Mouse (Mus musculus) testis, adult 10 weeks (tissue): ENCODE results near the gene Mrgpra6. TPM values are rescaled to one million over a fixed set of nuclear protein-coding genes. Genes with fewer than 3 reads are reported as not detected.

Experiments
- polyA plus RNA-seq: library from polyadenylated mRNA; stranded (reverse); fragments of 350-450 nt; fragmentation: Illumina TruSeq; extraction: RNeasy Lipid Tissue Mini Kit (QIAGEN cat#74804); gene quantifications from one replicate; pipeline ENCODE4 v1.2.3, GENCODE M21; 2014; ENCODE audit warnings: low read depth, low replicate concordance

Mrgpra6 gene
- not detected for polyA plus RNA-seq

DNA sequence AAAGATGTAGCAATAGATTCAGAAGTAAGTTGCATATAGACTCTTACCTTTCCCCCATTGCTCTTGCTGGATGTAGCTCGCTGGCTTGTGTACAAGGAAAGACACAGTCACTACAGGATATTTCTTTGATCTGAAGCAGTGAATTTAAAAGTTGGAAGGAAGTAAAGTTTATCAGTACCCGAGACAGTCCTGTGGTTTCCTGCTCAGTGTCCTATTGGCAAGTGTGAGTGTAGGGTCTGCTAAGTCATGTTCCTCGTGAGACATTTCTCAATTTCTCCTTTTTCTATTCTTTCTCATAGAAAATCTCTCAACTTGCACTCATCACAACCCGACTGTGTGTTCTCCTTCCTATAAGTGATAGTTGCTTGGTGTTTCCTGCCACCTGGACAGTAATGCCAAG, at the start of gene Mrgpra6:
Mrgpra6 (minus strand) TSS at position 91 of the 400 bp plus-strand sequence.

DNA sequence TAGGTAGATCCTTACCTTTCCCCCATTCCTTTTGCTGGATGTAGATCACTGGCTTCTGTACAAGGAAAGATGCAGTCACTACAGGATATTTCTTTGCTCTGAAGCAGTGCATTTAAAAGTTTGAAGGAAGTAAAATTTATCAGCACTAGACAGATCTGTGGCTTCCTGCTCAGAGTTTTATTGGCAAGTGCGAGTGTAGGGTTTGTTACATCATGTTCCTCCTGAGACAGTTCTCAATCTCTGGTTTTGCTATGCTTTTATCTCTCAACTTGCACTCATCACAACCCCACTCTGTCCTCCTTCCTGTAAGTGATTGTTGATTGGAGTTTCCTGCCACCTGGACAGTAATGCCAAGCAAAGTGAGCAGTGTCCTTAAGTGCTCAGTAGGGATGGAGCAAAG, 48.0 kb upstream of the Mrgpra6 start, which contains the start of gene Mrgpra9:
Mrgpra9 (minus strand) TSS at position 79 of the 400 bp plus-strand sequence.

Other genes with a start within 250 kb of the Mrgpra6 start
- gene Uevld, start 246.4 kb downstream of the Mrgpra6 start, polyA plus RNA-seq, result 15.7 TPM
- 361 TPM for gene Gm9999, start 221.3 kb downstream of the Mrgpra6 start, polyA plus RNA-seq
- 14.4 TPM for gene Spty2d1, start 196.5 kb downstream of the Mrgpra6 start, polyA plus RNA-seq
- 2.6 TPM for gene Tmem86a, start 154.3 kb downstream of the Mrgpra6 start, polyA plus RNA-seq
- not detected for gene Ptpn5, start 71.2 kb downstream of the Mrgpra6 start, polyA plus RNA-seq
- gene Mrgpra9, start 47.9 kb upstream of the Mrgpra6 start, polyA plus RNA-seq, result not detected
- gene Mrgpra1, start 149.3 kb upstream of the Mrgpra6 start, polyA plus RNA-seq, result not detected
- not detected for gene Mrgpra2a, start 247.2 kb upstream of the Mrgpra6 start, polyA plus RNA-seq